Mouse (Mus musculus): Measurements from ENCODE around the gene Cyb5d2.

Gene Cyb5d2

GRCm38 (mm10) chr11:72795455-72796295, at the start of gene Cyb5d2, which contains the start of gene Zzef1:
Gene Cyb5d2, minus strand, starts transcription at chr11:72796142.
Gene Zzef1, plus strand, starts transcription at chr11:72796226.
- peak; percentile 98 for DNase-seq (ENCODE audit: low spot score)

- no peak for DNase-seq (ENCODE audit: low spot score)
These were observed 49.6 kb upstream of the Cyb5d2 start for GRCm38 (mm10) chr11:72845526-72845925.

GRCm38 (mm10) chr11:72843576-72843975, 47.6 kb upstream of the Cyb5d2 start:
- DNase-seq (ENCODE audit: low spot score): no peak

- DNase-seq (ENCODE audit: low spot score): no peak
These were observed 46.8 kb upstream of the Cyb5d2 start for GRCm38 (mm10) chr11:72842731-72843130.

GRCm38 (mm10) chr11:72829869-72830268, 33.9 kb upstream of the Cyb5d2 start:
- no peak for DNase-seq (ENCODE audit: low spot score)

- DNase-seq (ENCODE audit: low spot score): no peak
These were observed 25.1 kb upstream of the Cyb5d2 start for GRCm38 (mm10) chr11:72821041-72821440.

- DNase-seq (ENCODE audit: low spot score): no peak
These were observed 22.1 kb upstream of the Cyb5d2 start for GRCm38 (mm10) chr11:72818067-72818466.

- DNase-seq (ENCODE audit: low spot score): no peak
These were observed 20.9 kb upstream of the Cyb5d2 start for GRCm38 (mm10) chr11:72816859-72817258.

GRCm38 (mm10) chr11:72814188-72814587, 18.2 kb upstream of the Cyb5d2 start:
- DNase-seq (ENCODE audit: low spot score): peak; percentile 21

- DNase-seq (ENCODE audit: low spot score): no peak
These were observed 17.7 kb upstream of the Cyb5d2 start for GRCm38 (mm10) chr11:72813687-72814086.

- DNase-seq (ENCODE audit: low spot score): no peak
These were observed 12.1 kb upstream of the Cyb5d2 start for GRCm38 (mm10) chr11:72807992-72808391.

- no peak for DNase-seq (ENCODE audit: low spot score)
These were observed 10.6 kb upstream of the Cyb5d2 start for GRCm38 (mm10) chr11:72806556-72806955.

GRCm38 (mm10) chr11:72805232-72805631, 9.3 kb upstream of the Cyb5d2 start:
- DNase-seq (ENCODE audit: low spot score): no peak

- no peak for DNase-seq (ENCODE audit: low spot score)
These were observed 8.6 kb upstream of the Cyb5d2 start for GRCm38 (mm10) chr11:72804586-72804985.

- DNase-seq (ENCODE audit: low spot score): no peak
These were observed 7.1 kb upstream of the Cyb5d2 start for GRCm38 (mm10) chr11:72803038-72803437.

GRCm38 (mm10) chr11:72801182-72801581, 5.2 kb upstream of the Cyb5d2 start:
- no peak for DNase-seq (ENCODE audit: low spot score)

- no peak for DNase-seq (ENCODE audit: low spot score)
These were observed 2.2 kb upstream of the Cyb5d2 start for GRCm38 (mm10) chr11:72798112-72798511.

GRCm38 (mm10) chr11:72796773-72797338, 914 bp upstream of the Cyb5d2 start:
- peak; percentile 3 for DNase-seq (ENCODE audit: low spot score)

GRCm38 (mm10) chr11:72796296-72796687, 350 bp upstream of the Cyb5d2 start:
- DNase-seq (ENCODE audit: low spot score): no peak

GRCm38 (mm10) chr11:72795149-72795454, 840 bp downstream of the Cyb5d2 start:
- DNase-seq (ENCODE audit: low spot score): no peak

- no peak for DNase-seq (ENCODE audit: low spot score)
These were observed 3.9 kb downstream of the Cyb5d2 start for GRCm38 (mm10) chr11:72792033-72792432.

GRCm38 (mm10) chr11:72782503-72782902, 13.4 kb downstream of the Cyb5d2 start:
- DNase-seq (ENCODE audit: low spot score): no peak

GRCm38 (mm10) chr11:72782103-72782502, 13.8 kb downstream of the Cyb5d2 start:
- no peak for DNase-seq (ENCODE audit: low spot score)

GRCm38 (mm10) chr11:72778957-72779356, 17.0 kb downstream of the Cyb5d2 start:
- DNase-seq (ENCODE audit: low spot score): no peak
